12 mouse cellular contexts compared by ENCODE assay signal in the genomic region with DNA sequence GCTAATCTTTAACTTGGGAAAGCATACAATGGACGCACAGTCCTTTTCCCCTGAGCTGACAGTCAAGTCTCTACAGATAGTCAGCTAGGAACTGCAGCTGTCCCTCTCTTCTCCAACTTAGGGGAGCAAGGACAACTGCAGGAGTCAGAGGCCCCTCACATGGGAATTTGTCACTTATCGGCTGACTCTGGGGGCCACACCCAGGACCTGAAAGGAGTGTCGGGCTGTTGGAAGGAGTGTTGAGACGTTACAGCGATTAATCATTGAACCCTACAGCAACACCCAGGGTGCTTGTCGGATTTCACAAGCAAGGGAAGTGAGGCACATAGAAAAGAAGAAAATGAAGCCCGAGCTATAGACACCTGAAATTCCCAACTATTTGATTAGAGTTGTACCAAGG.
"Had no signal": no experiment of that assay in that cellular context is flagged by ENCODE, and none has a peak within 500 bp of the region (broad histone marks: within the 10 kb centered on the region; RNA-seq: fewer than 3 reads in every experiment).

No protein-coding gene starts in this region.

- H3K9me3 ChIP-seq: limb, embryonic 15.5 days; midbrain, embryonic 12.5 days; neural tube, embryonic 13.5 days had no signal

- DNase-seq: kidney, adult 18-20 months; kidney, postnatal 25 days; lung, adult 18-20 months; retina, postnatal 1 day; right cerebral cortex, postnatal 4 days; thymus, adult 2 months; thymus, postnatal 36 days had no signal

- H3K9ac ChIP-seq: limb, embryonic 15.5 days; midbrain, embryonic 12.5 days; neural tube, embryonic 13.5 days had no signal

- H3K36me3 ChIP-seq: limb, embryonic 15.5 days; midbrain, embryonic 12.5 days had no signal

- H3K27ac ChIP-seq: left cerebral cortex, adult 2 months; limb, embryonic 15.5 days; midbrain, embryonic 12.5 days had no signal

- H3K4me3 ChIP-seq: left cerebral cortex, adult 2 months; limb, embryonic 15.5 days; midbrain, embryonic 12.5 days; neural tube, embryonic 13.5 days had no signal

- H3K4me2 ChIP-seq: limb, embryonic 15.5 days; midbrain, embryonic 12.5 days; neural tube, embryonic 13.5 days had no signal

- H3K27me3 ChIP-seq: limb, embryonic 15.5 days; neural tube, embryonic 13.5 days had no signal

- ATAC-seq: midbrain, embryonic 16.5 days had no signal
